Mouse (Mus musculus) liver, adult 2 months (tissue): ENCODE measurements around the gene Cog1. TPM values are rescaled to one million over a fixed set of nuclear protein-coding genes. Genes with fewer than 3 reads are reported as not detected.

Experiments
- DNase-seq: peaks from one replicate; pipeline ENCODE4 v3.0.0-alpha.2; 2011; ENCODE audit warnings: low read depth, low spot score; ENCODE audit errors: extremely low read depth
- H3K27ac ChIP-seq: fragments of 200-500 bp; replicated peaks from 2 replicates; pipeline ENCODE4 v1.5.1; 2012; ENCODE audit warnings: low read depth, mild to moderate bottlenecking, control low read depth, inconsistent platforms, low read length; ENCODE audit not compliant: insufficient read depth
- H3K27me3 ChIP-seq: fragments of 200-500 bp; 2 replicates; pipeline ENCODE4 v1.6.1; 2012; ENCODE audit warnings: mild to moderate bottlenecking, moderate library complexity, low read length, inconsistent platforms; ENCODE audit not compliant: control insufficient read depth, insufficient read depth
- H3K36me3 ChIP-seq: fragments of 200-500 bp; 2 replicates; pipeline ENCODE4 v1.6.1; 2012; ENCODE audit warnings: low read length, inconsistent platforms; ENCODE audit not compliant: control insufficient read depth, insufficient read depth
- H3K4me1 ChIP-seq: fragments of 200-500 bp; 2 replicates; pipeline ENCODE4 v1.6.1; 2011; ENCODE audit warnings: low read length; ENCODE audit not compliant: control insufficient read depth, insufficient read depth
- H3K4me3 ChIP-seq: fragments of 200-500 bp; 2 replicates; pipeline ENCODE4 v1.5.1; 2011; ENCODE audit warnings: low read depth, mild to moderate bottlenecking, control low read depth, low read length, moderate library complexity; ENCODE audit not compliant: insufficient read depth
- H3K79me2 ChIP-seq: fragments of 200-500 bp; 2 replicates; pipeline ENCODE4 v1.6.1; 2012; ENCODE audit warnings: inconsistent platforms, mild to moderate bottlenecking, low read length, moderate library complexity; ENCODE audit not compliant: control insufficient read depth, insufficient read depth
- H3K9ac ChIP-seq: fragments of 200-500 bp; 2 replicates; pipeline ENCODE4 v1.6.1; 2012; ENCODE audit warnings: low read depth, mild to moderate bottlenecking, control low read depth, inconsistent platforms, low read length
- CTCF ChIP-seq: fragments of 200-500 bp; IDR thresholded peaks from 2 replicates; pipeline ENCODE4 v1.5.1; 2011; ENCODE audit warnings: low read depth, low read length, control low read depth
- POLR2A ChIP-seq: fragments of 200-500 bp; IDR thresholded peaks from 2 replicates; pipeline ENCODE4 v1.6.1; 2011; ENCODE audit warnings: low read length, control low read depth; ENCODE audit not compliant: insufficient read depth; ENCODE audit errors: extremely low read depth
- WGBS: fragments of 180-500 bp; shearing (Covaris S2); methylation state at CpG from one replicate; pipeline ENCODE4 v1.1.7; 2018; 5-methylcytosine and 5-hydroxymethylcytosine counted together
- polyA plus RNA-seq: library from polyadenylated mRNA; depleted of rRNA; stranded (reverse); fragments of >200 nt; gene quantifications from 2 replicates; pipeline ENCODE4 v1.2.3, GENCODE M21; 2012
- total RNA-seq: library from RNA; depleted of rRNA; stranded (reverse); fragments of >200 nt; gene quantifications from 2 replicates; pipeline ENCODE4 v1.2.3, GENCODE M21; 2014

Cog1 gene
- total and polyA plus RNA-seq, 2 experiments, result 6.0 to 17.7 TPM

DNA sequence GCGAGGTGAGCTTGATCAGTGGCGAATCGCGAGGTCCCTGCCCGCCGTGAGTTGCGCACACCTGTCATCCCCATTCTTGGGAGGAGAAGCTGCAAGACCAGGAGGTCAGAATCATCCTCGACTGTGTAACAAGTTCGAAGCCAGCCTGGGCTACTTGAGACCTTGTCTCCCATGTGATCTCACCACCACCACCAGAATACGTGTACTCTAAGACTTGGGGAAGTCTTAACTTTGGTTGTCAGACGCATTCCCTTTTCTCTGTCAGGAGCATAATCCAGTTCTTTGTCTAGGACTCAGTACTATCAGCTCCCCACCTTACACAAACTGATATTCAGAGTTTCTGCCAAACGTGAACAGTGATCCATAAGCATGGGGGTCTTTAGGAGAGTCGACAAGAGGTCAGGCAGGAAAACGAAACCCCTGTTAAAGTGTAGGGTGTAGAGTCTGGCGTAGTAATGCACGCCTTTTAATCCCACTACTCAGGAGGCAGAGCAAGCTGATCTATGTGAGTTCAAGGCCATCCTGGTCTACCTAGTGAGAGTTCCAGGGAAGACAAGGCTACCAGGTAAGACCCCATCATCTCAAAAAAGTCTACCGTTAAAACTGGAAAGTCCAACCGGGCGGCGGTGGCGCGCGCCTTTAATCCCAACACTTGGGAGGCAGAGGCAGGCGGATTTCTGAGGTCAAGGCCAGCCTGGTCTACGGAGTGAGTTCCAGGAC is 35.9 kb downstream of the Cog1 start:
- DNase-seq, result no peak
- Histone ChIP-seq H3K4me3 (peak overlapping the region; percentile 61), H3K79me2 (peaks cover 21% of the 10 kb centered on the region), H3K27ac (peak overlapping the region; percentile 23; the same call in 1 of the 2 replicates), H3K4me1 (peaks cover 14% of the 10 kb centered on the region), H3K9ac (peak overlapping the region; percentile 39), H3K36me3 (no peaks in the 10 kb centered on the region; the same call in 1 of the 2 replicates), H3K27me3 (no peaks in the 10 kb centered on the region)
- TF ChIP-seq POLR2A, result no peak
- TF ChIP-seq CTCF, result no peak
- WGBS, result 40% methylated on average over 25 of the region's 25 CpGs

DNA sequence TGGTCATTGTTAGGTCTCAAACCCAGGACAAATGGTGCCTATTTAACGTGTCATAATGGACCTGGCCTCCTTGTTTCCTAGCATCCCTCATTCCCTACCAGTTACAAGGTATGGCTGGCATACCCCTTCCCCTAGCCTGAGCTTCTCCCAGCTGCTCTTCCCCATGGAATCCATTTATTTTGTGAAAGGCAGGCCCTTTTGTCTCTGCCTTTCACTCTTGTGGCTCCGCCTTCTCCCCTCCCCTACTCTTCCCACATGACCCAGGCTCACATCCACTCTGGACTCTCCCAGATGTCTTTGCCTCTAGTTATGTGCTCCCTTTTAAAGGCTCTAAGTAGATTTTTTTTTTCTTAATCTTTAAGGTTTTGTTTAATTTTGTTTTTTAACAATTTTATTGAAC is 38.1 kb downstream of the Cog1 start:
- Histone ChIP-seq H3K9ac (no peak overlapping the region), H3K36me3 (no peaks in the 10 kb centered on the region; the same call in 1 of the 2 replicates), H3K79me2 (peaks cover 15% of the 10 kb centered on the region), H3K4me3 (no peak overlapping the region), H3K4me1 (peaks cover 8% of the 10 kb centered on the region), H3K27ac (no peak overlapping the region), H3K27me3 (no peaks in the 10 kb centered on the region)
- no peak for DNase-seq
- WGBS, result 97% methylated on average over 2 of the region's 2 CpGs
- TF ChIP-seq CTCF (no peak), POLR2A (no peak)

DNA sequence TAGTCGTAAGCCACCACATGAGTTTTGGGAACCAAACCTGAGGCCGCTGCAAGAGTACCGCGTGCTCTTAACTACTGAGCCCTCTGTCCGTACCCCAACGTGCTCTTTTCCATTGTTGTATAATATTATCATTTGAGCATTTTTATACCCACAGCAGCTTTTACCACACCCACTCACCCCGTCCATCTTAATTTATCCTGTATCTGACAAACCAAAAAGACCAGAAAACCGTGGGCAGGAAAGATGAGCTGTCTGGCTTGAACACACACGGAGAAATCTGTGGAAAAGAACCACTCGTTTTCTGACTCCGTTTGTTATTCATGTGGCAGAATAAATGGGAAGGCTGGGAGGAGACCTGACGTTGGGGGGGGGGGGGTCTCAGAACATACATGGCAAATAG is 41.5 kb downstream of the Cog1 start:
- TF ChIP-seq POLR2A (no peak), CTCF (no peak)
- Histone ChIP-seq H3K27ac (no peak overlapping the region), H3K27me3 (no peaks in the 10 kb centered on the region), H3K79me2 (no peaks in the 10 kb centered on the region), H3K4me3 (no peak overlapping the region), H3K4me1 (peaks cover 5% of the 10 kb centered on the region), H3K36me3 (no peaks in the 10 kb centered on the region; the same call in 1 of the 2 replicates), H3K9ac (no peak overlapping the region)
- DNase-seq, result no peak
- 95% methylated on average over 12 of the region's 12 CpGs for WGBS

DNA sequence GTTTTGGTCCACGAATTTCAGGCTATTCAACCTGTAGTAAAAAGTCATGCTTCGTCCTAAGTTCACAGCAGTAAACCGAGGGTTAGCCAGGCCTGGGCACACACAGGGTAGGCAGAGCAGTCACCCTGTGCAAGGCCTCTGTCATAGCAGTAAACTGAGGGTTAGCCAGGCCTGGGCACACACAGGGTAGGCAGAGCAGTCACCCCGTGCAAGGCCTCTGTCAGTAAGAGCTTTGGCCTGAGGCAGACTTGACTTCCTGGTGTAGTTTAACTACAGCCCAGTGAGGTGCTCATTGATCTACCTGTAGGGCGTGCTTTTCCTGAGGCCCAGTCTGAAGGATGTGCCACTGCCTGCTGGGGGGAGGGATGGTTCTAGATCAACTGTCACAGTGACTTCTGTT is 42.3 kb downstream of the Cog1 start:
- H3K79me2 ChIP-seq, result no peaks in the 10 kb centered on the region
- no peak overlapping the region for H3K9ac ChIP-seq
- no peak for TF ChIP-seq POLR2A
- TF ChIP-seq CTCF, result no peak
- WGBS, result 91% methylated on average over 5 of the region's 5 CpGs
- H3K36me3 ChIP-seq, result no peaks in the 10 kb centered on the region; the same call in 1 of the 2 replicates
- no peak for DNase-seq
- H3K4me3 ChIP-seq, result no peak overlapping the region
- no peaks in the 10 kb centered on the region for H3K27me3 ChIP-seq
- no peak overlapping the region for H3K27ac ChIP-seq
- H3K4me1 ChIP-seq, result peaks cover 5% of the 10 kb centered on the region

DNA sequence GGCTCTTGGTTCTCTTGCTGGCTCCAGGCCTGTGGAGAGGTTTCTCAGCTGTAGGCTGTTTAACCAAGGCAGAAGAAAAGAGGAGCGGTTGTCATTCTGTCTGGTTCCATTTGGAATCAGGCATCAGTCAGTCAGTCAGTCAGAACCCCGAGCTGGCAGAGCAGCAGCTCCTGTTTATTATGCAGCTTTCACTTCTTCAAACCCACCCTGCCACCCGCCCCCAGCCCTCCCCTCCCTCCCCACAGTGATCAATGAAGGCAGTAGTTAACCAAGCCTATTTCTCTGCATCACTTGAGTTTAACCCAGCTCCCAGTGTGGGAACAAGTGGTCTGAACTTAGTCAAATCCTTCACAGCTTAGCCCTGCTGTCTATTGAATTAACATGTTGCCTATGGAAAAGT is 42.9 kb downstream of the Cog1 start:
- no peak for DNase-seq
- Histone ChIP-seq H3K9ac (no peak overlapping the region), H3K27me3 (no peaks in the 10 kb centered on the region), H3K4me1 (peaks cover 5% of the 10 kb centered on the region), H3K79me2 (no peaks in the 10 kb centered on the region), H3K4me3 (no peak overlapping the region), H3K36me3 (no peaks in the 10 kb centered on the region; the same call in 1 of the 2 replicates), H3K27ac (no peak overlapping the region)
- TF ChIP-seq POLR2A (no peak), CTCF (no peak)
- WGBS, result 86% methylated on average over 3 of the region's 3 CpGs

DNA sequence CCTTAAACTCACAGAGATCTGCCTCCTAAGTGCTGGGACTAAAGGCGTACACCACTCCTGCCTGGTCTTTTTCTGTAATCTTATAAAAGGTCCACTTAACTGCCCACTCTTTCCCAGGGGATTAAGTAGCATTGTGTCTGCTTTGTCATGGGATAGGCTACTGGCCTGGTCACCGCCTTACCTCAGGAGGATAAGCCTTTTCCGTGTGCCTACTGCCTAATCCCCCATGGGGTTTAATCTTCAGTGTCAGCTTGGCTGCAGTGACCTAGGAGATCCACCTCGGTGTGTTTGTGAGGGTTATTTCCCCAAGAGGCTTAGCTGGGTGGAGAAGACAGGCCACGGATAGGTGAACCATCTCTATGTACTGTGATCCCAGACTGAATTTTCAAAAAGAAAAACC is 48.6 kb downstream of the Cog1 start:
- DNase-seq, result no peak
- 52% methylated on average over 5 of the region's 5 CpGs for WGBS
- Histone ChIP-seq H3K36me3 (no peaks in the 10 kb centered on the region), H3K4me3 (no peak overlapping the region), H3K4me1 (peaks cover 4% of the 10 kb centered on the region), H3K27ac (peak overlapping the region; percentile 20), H3K9ac (no peak overlapping the region), H3K27me3 (no peaks in the 10 kb centered on the region), H3K79me2 (no peaks in the 10 kb centered on the region)
- no peak for TF ChIP-seq POLR2A
- TF ChIP-seq CTCF, result no peak
